Mouse (Mus musculus) gastrocnemius, adult 2 months (tissue): ENCODE measurements at regions not wholly inside any gene's neighbourhood (a gene's known extent, or its start where the extent isn't known, plus 50 kb on each side); places are given as distances from the start of the nearest gene placed in this dataset.

ENCODE experiments used
- DNase-seq: peaks from one replicate; pipeline ENCODE4 v3.0.0; 2022
- H3K27ac ChIP-seq: fragments of 200-600 bp; 2 replicates; pipeline ENCODE4 v1.8.1; 2022; ENCODE audit warnings: mild to moderate bottlenecking
- H3K4me3 ChIP-seq: fragments of 200-600 bp; 2 replicates; pipeline ENCODE4 v1.8.1; 2022; ENCODE audit warnings: mild to moderate bottlenecking, moderate library complexity
- CTCF ChIP-seq: fragments of 200-600 bp; IDR thresholded peaks from 2 replicates; pipeline ENCODE4 v1.8.1; 2022; ENCODE audit warnings: antibody characterized with exemption, mild to moderate bottlenecking, moderate library complexity
- intact Hi-C: fragments of 180-260 bp; cut with DNase I; formaldehyde crosslinking; loops from one replicate; pipeline ENCODE4 v1.15.1; 2025

DNA sequence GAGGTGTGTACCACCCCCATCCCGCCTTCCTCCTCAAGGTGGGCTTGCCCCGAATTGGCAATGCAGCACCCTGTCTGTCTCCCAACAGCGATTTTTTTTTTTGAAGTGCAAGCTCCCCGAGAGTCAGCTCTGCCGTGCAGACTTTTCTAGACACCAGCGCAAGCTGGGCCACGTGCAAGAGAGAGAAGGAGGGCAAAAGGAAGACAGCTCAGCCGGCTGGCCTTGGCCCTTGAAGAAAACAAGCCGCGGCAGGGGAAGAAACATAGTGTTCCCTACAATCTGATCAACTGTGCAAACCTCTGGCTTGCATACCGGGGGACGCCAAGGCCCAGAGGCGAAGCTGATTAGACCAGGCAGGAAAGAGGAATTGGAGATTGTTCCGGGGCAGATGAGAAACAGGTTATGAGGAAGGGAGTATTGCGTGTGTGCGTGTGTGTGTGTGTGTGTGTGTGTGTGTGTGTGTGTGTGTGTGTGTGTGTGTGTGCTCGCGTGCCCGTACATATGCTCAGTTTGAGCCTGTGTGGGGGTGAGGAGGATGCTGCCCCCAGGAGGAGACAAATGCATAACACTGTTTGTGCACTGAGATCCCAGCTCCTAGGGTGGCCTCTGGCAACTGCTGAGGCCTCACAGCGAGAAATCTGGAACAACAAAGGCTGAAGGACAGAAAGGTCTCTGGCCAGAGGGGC, 83.2 kb upstream of the Zfp648 start:
- peak overlapping the region; percentile 55 for H3K4me3 ChIP-seq

DNA sequence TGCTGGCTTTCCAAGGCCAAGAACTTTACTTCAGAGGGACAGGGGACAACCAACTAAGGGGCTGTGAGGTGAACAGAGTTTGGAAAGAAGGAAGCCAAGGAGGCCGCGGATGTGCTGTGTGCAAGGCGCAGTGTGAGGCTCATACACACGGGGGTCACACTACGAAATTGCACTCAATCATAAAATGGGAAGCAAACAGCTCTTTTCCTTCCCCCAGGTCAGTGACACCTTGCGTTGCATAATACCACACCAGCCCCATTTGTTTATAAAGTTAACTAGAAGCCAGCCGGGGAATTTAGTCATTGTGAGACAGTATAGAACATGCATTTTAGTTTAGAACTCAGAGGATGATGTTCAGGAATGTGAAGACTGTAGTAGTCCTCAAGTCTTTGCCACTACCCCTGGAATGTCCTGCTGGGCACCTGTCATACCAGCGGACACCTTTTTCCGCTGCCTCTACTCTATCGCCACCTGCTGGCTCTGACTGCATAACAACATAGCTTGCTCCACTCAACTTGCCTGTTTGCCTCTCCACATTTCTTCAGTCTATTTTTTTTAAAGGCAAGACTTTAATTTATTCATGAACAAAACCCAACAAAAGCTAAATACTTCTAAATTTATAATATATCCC, 82.5 kb upstream of the Zfp648 start:
- peak overlapping the region; percentile 84 for H3K27ac ChIP-seq
- peak; percentile 95; the same call in 1 of the 2 replicates for TF ChIP-seq CTCF
- H3K4me3 ChIP-seq = peak overlapping the region; percentile 43
- intact Hi-C loops = loop anchor here (1.0 to 2.0 kb wide), 5 partner anchors 41 to 223 kb away; partner anchors contain the start of gene Glul
- peak; percentile 86 for DNase-seq

More for the DNA sequence above, 83.2 kb upstream of the Zfp648 start:
- TF ChIP-seq CTCF = peak; percentile 48
- peak overlapping the region; percentile 84 for H3K27ac ChIP-seq
- peak; percentile 74 for DNase-seq
- intact Hi-C loops = loop anchor here (1.0 to 2.0 kb wide), 5 partner anchors 41 to 223 kb away; partner anchors contain the start of gene Glul

DNA sequence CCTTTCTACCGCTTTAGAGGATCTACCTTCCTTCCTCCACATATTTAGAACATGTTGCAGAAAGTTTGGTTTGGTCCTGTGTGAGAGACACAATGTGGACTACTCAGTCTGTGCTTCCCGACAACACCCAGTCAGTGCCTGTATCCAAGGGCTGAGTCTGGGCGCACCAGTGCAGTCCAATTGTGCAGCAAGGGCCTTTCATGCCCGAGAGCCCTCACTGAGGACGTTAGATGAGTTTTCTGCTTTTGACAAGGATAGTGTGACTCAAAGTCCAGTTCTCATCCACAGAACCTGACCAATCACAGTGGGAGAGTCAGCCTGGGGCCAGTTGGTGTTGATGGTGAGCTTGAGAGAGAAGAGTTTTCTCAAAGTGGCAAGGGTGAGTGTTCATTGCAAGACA, 81.4 kb upstream of the Zfp648 start:
- no peak overlapping the region for H3K27ac ChIP-seq
- no peak overlapping the region for H3K4me3 ChIP-seq
- no peak for DNase-seq
- intact Hi-C loops = loop anchor here (2.0 kb wide), 2 partner anchors 61 to 85 kb away; no protein-coding TSS in a partner anchor
- no peak for TF ChIP-seq CTCF

DNA sequence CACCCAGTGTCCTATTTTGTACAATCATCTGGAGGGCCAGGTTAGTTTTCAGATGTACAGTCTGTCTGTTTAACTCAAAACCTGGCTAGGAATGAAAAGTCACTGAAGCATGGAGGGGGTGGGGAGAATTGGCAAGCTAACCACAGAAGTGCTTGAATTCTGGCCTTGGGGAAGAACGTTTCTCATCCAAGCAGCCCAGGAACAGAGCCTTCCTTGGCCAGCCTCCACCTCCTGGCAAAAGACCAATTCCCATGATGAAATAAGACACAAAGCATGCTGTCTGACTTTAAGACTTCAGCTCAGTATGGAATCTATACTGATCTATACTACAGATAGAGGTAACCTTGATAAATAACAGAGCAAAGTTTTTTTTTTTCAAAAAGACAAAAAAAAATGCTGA, 80.3 kb upstream of the Zfp648 start:
- intact Hi-C loops = no loop called here
- peak; percentile 83 for DNase-seq
- Histone ChIP-seq H3K27ac (no peak overlapping the region), H3K4me3 (no peak overlapping the region)
- TF ChIP-seq CTCF = no peak

DNA sequence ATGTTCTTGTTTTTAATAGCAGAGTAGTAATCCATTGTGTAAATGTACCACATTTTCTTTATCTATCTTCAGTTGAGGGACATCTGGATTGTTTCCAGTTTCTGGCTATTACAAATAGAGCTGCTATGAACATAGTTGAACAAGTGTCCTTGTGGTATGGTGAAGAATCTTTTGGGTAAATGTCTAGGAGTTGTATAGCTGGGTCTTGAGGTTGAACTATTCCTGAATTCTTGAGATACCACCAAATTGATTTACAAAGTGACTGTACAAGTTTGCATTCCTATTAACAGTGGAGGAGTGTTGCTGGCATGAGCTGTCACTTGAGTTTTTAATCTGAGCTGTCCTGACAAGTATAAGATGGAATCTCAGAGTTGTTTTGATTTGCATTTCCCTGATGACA, 76.0 kb upstream of the Zfp648 start:
- no peak for TF ChIP-seq CTCF
- intact Hi-C loops = no loop called here
- DNase-seq = no peak

DNA sequence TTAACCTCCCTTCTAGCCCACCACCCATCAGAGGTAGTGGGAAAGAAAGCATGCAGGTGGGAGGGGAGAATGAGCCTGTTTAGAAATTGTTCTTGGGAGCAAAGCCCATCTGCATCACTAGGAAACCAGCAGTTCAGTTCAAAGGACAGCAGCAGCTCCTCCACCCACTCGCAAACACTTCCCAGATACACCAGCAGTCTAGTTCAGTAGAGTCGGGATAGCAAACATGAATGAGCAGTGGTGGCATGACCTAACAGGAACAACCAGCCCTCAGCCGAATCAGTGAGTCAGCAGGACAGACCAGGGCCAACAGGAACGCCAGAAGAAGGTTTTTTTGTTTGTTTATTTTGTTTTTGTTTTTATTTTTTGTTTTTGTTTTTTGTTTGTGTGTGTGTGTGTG, 74.5 kb upstream of the Zfp648 start:
- TF ChIP-seq CTCF = no peak
- H3K4me3 ChIP-seq = no peak overlapping the region
- intact Hi-C loops = no loop called here
- no peak overlapping the region for H3K27ac ChIP-seq
- DNase-seq = no peak

More for the DNA sequence above, 76.0 kb upstream of the Zfp648 start:
- H3K4me3 ChIP-seq = no peak overlapping the region
- H3K27ac ChIP-seq = no peak overlapping the region

DNA sequence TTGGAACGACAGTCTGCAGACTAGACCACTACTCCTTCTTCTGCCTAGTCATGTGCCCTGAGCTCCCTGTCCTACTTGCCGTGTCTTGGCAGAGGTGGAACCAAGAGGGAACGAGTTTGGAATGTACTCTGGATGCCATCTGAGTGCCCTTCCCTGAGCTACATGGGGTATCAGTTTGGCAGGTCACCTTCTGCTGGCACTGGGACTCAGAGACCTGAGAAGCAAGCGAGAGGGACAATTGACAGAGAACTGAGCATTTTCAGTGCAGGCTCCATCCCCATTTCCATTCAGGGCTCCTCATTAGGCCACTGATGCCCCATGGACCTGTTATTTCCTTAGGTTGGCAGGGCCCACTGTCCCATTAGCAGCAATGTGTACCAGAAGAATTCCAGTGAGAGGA, 61.5 kb upstream of the Zfp648 start:
- DNase-seq = peak; percentile 39
- Histone ChIP-seq H3K4me3 (no peak overlapping the region), H3K27ac (no peak overlapping the region)
- no peak for TF ChIP-seq CTCF
- intact Hi-C loops = no loop called here

DNA sequence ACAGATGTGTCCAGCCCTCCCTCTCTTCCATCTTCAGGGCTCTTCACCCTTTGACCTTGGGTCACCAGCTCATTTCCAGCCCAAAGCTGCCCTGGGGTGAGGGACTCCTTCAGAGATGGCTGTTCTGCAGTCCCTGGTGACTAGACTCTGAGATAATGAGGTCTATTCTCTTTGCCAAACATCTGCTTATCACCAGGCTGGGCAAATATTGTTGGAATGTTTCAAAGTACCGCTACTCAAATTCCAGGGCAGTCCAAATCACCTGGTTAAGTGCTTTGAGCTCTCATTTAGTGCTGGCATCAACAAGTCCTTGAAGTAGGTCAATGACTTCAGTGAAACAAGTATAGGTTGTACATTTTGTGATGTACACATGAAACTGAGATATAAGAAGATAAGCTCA, 57.3 kb upstream of the Zfp648 start:
- no peak for TF ChIP-seq CTCF
- Histone ChIP-seq H3K4me3 (no peak overlapping the region), H3K27ac (no peak overlapping the region)
- no peak for DNase-seq
- intact Hi-C loops = no loop called here

DNA sequence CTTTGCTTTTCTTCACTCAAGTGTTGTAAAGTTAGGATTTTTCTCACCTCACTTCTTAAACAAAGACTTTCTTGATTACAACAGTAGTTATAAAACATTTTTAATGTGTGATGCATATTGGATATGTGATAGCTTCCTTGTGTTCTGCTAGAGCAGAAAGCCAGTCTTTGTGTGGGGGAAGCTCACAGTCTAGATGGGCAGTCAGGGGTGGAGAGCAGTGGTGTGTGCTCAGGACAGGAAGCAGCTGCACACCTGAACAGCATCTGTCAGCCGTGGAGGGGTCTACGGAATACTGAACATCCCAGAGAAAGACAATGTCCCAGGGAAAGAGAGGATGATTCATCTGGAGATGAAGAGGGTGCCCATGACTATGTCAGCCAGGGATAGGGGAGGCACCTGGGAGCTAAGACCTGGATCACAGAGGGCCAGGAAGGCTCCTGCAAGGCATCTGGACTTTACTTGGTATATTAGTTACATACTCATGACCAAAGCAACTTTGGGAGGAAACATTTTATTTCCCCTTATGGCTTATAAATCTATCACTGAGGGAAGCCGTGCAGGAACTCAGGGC, 53.9 kb upstream of the Zfp648 start:
- DNase-seq = no peak
- Histone ChIP-seq H3K27ac (no peak overlapping the region), H3K4me3 (no peak overlapping the region)
- intact Hi-C loops = no loop called here
- TF ChIP-seq CTCF = no peak

DNA sequence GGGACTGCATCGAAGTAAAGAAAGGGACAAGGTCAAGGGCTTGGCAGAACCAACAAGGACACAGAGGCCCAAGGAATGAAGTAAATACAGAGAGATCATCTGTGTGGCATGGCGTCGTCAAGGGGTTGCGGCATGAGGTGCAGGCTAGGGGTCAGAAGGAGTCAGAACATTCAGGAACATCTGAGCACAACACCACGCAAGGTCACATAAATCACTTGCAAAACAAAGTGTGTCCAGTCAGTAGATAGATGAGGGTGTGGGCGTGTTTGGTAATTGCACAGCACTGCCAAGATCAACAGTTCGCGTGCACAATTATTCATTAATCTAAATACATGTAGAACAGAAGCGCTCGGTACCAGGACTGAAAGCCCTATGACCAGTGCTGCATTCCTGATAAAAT, 52.0 kb upstream of the Zfp648 start:
- DNase-seq = no peak
- peak overlapping the region; percentile 51 for H3K27ac ChIP-seq
- TF ChIP-seq CTCF = no peak
- intact Hi-C loops = no loop called here
- no peak overlapping the region for H3K4me3 ChIP-seq

DNA sequence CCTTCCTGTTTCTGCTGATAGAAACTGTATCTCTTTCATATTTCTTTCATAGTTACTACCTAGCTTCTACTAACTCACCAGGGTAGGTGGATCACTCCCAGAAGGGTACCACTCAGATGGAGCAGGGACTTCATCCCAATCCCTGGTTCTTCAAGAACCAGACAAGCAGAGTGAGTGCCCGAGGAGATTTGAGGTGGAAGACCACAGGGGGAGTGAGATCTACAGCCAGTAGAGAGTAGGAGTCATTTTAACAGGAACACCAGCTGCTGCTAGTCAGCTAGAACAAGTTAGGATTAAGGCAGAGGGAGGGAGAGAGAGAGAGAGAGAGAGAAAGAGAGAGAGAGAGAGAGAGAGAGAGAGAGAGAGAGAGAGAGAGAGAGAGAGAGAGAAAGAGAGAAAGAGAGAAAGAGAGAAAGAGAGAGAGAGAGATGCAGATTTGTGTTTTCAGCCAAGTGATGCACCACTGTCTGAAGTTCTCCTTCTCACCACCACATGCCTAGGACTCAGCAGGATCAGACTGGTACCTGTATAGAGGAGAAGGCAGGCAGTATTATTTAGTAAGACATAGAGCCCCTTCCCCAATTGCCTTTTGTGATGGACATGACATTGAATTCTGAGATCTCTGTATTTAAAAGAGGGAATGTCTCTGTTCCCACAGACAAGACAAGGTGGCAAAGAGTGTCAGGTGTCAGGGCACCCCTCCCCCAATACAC, 51.4 kb upstream of the Zfp648 start:
- Histone ChIP-seq H3K27ac (peak overlapping the region; percentile 80), H3K4me3 (peak overlapping the region; percentile 38)
- intact Hi-C loops = no loop called here
- no peak for TF ChIP-seq CTCF
- DNase-seq = no peak

DNA sequence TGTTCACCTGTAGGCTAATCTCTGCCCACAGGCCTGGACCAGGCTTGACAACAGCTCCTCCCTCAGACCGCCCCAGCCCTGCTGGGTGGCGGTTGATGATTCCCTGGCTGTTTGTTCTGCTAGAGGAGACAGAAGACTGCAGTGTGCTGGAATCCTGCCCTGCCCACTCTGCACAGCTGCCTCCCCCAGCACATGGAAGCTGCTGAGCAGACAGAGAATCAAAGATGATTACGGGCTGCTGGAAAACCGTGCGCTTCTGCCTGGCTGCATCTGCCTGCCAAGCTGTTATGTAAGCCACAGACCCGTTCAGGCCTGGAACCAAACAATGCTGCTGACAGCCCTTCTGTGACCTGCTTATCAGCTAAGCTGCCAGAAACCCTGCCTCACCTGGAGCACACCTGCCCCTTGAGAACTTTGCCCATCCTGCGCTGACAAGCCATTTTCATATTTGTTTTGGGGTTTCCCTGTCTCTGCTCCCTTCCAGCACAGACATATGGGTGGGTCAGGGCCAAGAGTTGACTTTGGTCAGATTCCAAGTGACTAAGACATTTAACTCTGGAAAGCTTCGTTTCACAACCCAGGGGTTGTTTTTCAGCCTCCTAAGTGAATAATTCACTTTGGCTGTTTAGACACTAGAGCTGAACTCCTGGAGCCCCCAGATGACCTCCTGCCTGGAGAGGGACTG, 50.7 kb upstream of the Zfp648 start:
- intact Hi-C loops = no loop called here
- H3K27ac ChIP-seq = peak overlapping the region; percentile 80
- peak overlapping the region; percentile 38 for H3K4me3 ChIP-seq
- DNase-seq = peak; percentile 85
- no peak for TF ChIP-seq CTCF
